Mouse (Mus musculus): ENCODE results near the gene H2afy. TPM values are rescaled to one million over a fixed set of nuclear protein-coding genes. Genes with fewer than 3 reads are reported as not detected.
A peak's percentile ranks its signal among the peaks of the same experiment; 100 is the strongest.

H2afy gene
- polyA plus RNA-seq, 1 experiment: 240 TPM

DNA sequence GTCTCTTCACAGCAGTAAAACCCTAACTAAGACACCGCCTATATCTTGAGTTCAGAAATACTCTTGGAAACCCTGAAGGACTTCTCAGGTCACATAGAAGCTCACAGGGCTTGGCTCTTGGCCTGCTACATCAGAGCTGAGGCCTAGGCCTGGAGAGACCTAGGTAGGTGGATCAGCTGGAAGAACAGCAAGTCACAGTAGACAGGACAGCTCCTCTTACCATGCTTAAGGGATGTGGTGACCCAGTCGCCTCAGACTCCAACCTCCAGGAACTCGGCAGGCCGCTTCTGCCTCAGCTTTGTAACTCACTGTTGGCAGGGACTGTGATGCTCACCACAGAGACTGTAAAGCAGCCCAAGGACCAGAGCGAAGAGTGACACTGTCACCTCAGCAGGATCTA lies 13.1 kb downstream of the H2afy start:
- no peaks in the 10 kb centered on the region for H3K9me3 ChIP-seq (replicated peaks; ENCODE audit: control insufficient read depth, insufficient read depth, low read length, poor library complexity, severe bottlenecking)
- H3K4me1 ChIP-seq (ENCODE audit: control insufficient read depth, insufficient read depth, low read length): peaks cover under 1% of the 10 kb centered on the region
- TF ChIP-seq EP300 (IDR thresholded peaks at IDR 0.05; ENCODE audit: insufficient read depth, low read depth, low read length) (no peak), POLR2A (IDR thresholded peaks at IDR 0.05; ENCODE audit: insufficient read depth, low read length) (no peak), CTCF (IDR thresholded peaks at IDR 0.05; ENCODE audit: low read depth, low read length) (no peak)
- H3K4me3 ChIP-seq (ENCODE audit: low read depth, low read length): no peak overlapping the region
- no peaks in the 10 kb centered on the region for H3K27me3 ChIP-seq (ENCODE audit: control insufficient read depth, insufficient read depth, low read length, poor library complexity, severe bottlenecking)
- H3K27ac ChIP-seq (ENCODE audit: insufficient read depth, low read length): no peak overlapping the region
- no peak overlapping the region for H3K9ac ChIP-seq (ENCODE audit: low read depth, poor library complexity, severe bottlenecking)
- peaks cover 22% of the 10 kb centered on the region for H3K36me3 ChIP-seq (ENCODE audit: control insufficient read depth, insufficient read depth, low read length, poor library complexity, severe bottlenecking)

DNA sequence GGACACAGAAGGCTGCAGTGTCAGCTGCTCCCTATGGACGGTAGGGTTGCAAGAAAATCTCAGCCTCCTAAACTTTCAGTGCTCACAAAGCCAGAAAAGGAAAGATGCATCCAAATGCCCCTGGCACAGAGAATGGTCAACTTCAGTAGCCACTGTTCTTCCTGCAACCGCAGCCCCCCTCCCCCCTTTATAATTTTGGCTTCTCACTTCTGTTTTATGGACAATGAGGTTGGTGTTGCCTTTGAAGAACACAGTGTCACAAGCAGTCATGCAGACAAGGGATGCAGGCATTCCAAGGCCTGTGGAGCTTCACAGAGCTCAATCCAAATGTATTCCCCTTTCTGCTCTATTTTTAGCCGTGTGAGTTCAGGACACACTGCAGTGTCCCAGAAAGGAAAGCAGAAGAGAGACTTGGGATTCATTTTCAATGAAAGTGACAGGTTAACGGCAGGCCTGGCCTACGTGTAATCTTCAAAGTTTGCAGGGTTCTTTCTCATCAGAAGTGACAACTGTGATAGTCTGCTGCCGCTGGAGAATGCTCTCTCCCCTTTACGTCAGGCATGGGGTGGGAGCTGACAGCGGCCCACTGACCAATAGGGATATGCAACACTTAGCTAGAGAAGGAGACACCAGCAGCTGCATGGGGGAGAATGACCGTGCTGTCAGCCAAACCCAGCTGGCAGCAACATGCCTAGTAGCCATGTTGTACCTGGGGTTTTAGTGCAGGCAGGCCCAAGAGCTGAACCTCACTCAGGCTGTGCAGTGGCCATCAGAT lies 18.0 kb downstream of the H2afy start:
- Histone ChIP-seq H3K4me3 (ENCODE audit: low read depth, low read length) (no peak overlapping the region), H3K36me3 (ENCODE audit: control insufficient read depth, insufficient read depth, low read length, poor library complexity, severe bottlenecking) (peaks cover 3% of the 10 kb centered on the region; the same call in 1 of the 2 replicates), H3K9ac (ENCODE audit: low read depth, poor library complexity, severe bottlenecking) (no peak overlapping the region), H3K9me3 (replicated peaks; ENCODE audit: control insufficient read depth, insufficient read depth, low read length, poor library complexity, severe bottlenecking) (no peaks in the 10 kb centered on the region), H3K27ac (ENCODE audit: insufficient read depth, low read length) (no peak overlapping the region), H3K27me3 (ENCODE audit: control insufficient read depth, insufficient read depth, low read length, poor library complexity, severe bottlenecking) (no peaks in the 10 kb centered on the region), H3K4me1 (ENCODE audit: control insufficient read depth, insufficient read depth, low read length) (peaks cover 8% of the 10 kb centered on the region)
- TF ChIP-seq EP300 (IDR thresholded peaks at IDR 0.05; ENCODE audit: insufficient read depth, low read depth, low read length): no peak
- TF ChIP-seq POLR2A (IDR thresholded peaks at IDR 0.05; ENCODE audit: insufficient read depth, low read length): no peak
- no peak for TF ChIP-seq CTCF (IDR thresholded peaks at IDR 0.05; ENCODE audit: low read depth, low read length)

DNA sequence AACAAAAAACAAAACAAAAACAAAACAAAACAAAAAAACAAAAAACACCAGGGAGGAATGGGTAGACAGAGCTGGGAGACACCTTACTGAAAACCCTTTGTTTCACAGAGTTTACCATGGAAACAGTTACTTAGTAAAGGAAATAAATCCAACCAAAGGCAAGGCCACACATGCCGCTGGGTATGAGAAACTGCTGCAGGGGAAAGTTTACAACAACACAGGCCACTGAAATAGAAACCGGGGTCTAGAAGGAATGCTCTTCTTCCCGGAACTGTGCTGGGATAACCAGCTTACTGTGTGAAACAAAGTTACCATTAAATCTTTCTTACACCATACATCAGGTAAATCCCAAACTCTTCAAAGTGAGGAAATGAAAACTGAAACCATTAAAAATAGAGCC lies 20.3 kb downstream of the H2afy start:
- Histone ChIP-seq H3K27ac (ENCODE audit: insufficient read depth, low read length) (peak overlapping the region; percentile 44), H3K4me1 (ENCODE audit: control insufficient read depth, insufficient read depth, low read length) (peaks cover 12% of the 10 kb centered on the region), H3K9me3 (replicated peaks; ENCODE audit: control insufficient read depth, insufficient read depth, low read length, poor library complexity, severe bottlenecking) (no peaks in the 10 kb centered on the region), H3K4me3 (ENCODE audit: low read depth, low read length) (no peak overlapping the region), H3K9ac (ENCODE audit: low read depth, poor library complexity, severe bottlenecking) (no peak overlapping the region), H3K36me3 (ENCODE audit: control insufficient read depth, insufficient read depth, low read length, poor library complexity, severe bottlenecking) (0 out of 2 replicates have a peak, but pooled peaks cover 3% of the 10 kb centered on the region), H3K27me3 (ENCODE audit: control insufficient read depth, insufficient read depth, low read length, poor library complexity, severe bottlenecking) (no peaks in the 10 kb centered on the region)
- TF ChIP-seq EP300 (IDR thresholded peaks at IDR 0.05; ENCODE audit: insufficient read depth, low read depth, low read length): no peak
- no peak for TF ChIP-seq CTCF (IDR thresholded peaks at IDR 0.05; ENCODE audit: low read depth, low read length)
- TF ChIP-seq POLR2A (IDR thresholded peaks at IDR 0.05; ENCODE audit: insufficient read depth, low read length): no peak

DNA sequence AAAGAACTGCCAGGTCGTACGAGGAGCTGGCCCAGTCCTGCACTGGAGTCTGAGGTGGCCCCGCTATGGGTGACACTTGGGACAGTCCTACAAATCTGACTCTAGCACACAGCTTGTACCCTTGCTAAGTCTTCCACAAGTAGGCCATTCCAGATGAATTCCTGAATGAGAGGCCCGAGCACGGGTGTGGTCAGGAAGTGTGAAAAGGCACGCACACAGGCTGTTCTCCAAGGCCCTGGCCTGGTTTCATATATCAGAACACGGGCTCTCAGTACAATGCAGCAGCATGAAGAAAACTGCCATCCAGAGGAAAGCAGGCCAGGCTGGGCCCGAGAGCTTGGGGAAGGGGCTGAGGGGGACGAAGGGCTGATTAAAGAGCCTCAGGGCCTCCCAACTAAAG lies 20.8 kb downstream of the H2afy start:
- H3K36me3 ChIP-seq (ENCODE audit: control insufficient read depth, insufficient read depth, low read length, poor library complexity, severe bottlenecking): 0 out of 2 replicates have a peak, but pooled peaks cover 3% of the 10 kb centered on the region
- H3K9ac ChIP-seq (ENCODE audit: low read depth, poor library complexity, severe bottlenecking): no peak overlapping the region
- H3K4me1 ChIP-seq (ENCODE audit: control insufficient read depth, insufficient read depth, low read length): peaks cover 15% of the 10 kb centered on the region

DNA sequence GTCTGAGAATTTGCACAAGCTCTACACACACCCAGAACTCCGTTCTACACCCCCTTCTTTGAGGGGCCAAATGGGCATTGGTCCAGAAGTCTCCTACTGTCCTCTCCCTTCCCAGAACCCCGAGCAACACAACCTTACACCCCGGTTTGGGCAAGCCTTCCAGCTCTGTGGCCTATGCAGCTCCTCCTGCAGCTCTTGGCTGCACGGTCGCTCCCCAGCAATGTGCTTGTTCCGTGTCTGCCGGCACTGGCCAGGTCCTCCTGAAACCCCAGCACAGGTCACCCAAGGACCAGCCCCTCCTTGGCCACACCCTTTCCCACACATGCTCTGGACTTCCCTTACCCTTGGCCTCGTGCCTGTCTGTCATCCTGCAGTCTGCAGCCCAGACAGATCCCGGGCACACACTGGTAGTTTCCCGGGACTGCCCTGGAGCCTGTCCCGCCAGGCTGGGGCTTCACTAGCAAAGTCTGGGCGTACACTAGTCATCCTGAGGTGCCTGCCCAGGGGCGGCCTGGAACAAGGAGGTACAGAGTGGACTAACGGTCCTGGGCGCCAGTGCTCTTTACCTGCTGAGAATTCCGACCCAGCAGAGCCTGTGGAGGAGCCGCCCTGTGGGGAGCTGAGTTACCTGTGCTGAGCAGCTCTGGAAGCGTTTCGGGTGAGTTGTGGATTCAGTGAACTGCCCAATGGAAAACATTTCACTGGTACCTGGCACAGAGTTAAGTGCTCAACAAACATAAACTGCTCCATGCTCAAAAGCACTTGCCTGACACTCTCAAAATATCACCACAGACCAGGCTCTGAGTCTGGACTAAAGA lies 22.5 kb downstream of the H2afy start:
- H3K9ac ChIP-seq (ENCODE audit: low read depth, poor library complexity, severe bottlenecking): no peak overlapping the region; the same call in 1 of the 2 replicates
- H3K27ac ChIP-seq (ENCODE audit: insufficient read depth, low read length): no peak overlapping the region
- TF ChIP-seq POLR2A (IDR thresholded peaks at IDR 0.05; ENCODE audit: insufficient read depth, low read length) (no peak), EP300 (IDR thresholded peaks at IDR 0.05; ENCODE audit: insufficient read depth, low read depth, low read length) (no peak), CTCF (IDR thresholded peaks at IDR 0.05; ENCODE audit: low read depth, low read length) (no peak)
- no peaks in the 10 kb centered on the region for H3K9me3 ChIP-seq (replicated peaks; ENCODE audit: control insufficient read depth, insufficient read depth, low read length, poor library complexity, severe bottlenecking)
- peak overlapping the region; percentile 3 for H3K4me3 ChIP-seq (ENCODE audit: low read depth, low read length)
- H3K4me1 ChIP-seq (ENCODE audit: control insufficient read depth, insufficient read depth, low read length): peaks cover 27% of the 10 kb centered on the region
- H3K27me3 ChIP-seq (ENCODE audit: control insufficient read depth, insufficient read depth, low read length, poor library complexity, severe bottlenecking): no peaks in the 10 kb centered on the region
- no peaks in the 10 kb centered on the region for H3K36me3 ChIP-seq (ENCODE audit: control insufficient read depth, insufficient read depth, low read length, poor library complexity, severe bottlenecking)

More for the DNA sequence above, 20.8 kb downstream of the H2afy start:
- Histone ChIP-seq H3K27me3 (ENCODE audit: control insufficient read depth, insufficient read depth, low read length, poor library complexity, severe bottlenecking) (no peaks in the 10 kb centered on the region), H3K4me3 (ENCODE audit: low read depth, low read length) (no peak overlapping the region), H3K9me3 (replicated peaks; ENCODE audit: control insufficient read depth, insufficient read depth, low read length, poor library complexity, severe bottlenecking) (no peaks in the 10 kb centered on the region), H3K27ac (ENCODE audit: insufficient read depth, low read length) (peak overlapping the region; percentile 55; the same call in 1 of the 2 replicates)
- TF ChIP-seq POLR2A (IDR thresholded peaks at IDR 0.05; ENCODE audit: insufficient read depth, low read length) (no peak), EP300 (IDR thresholded peaks at IDR 0.05; ENCODE audit: insufficient read depth, low read depth, low read length) (no peak), CTCF (IDR thresholded peaks at IDR 0.05; ENCODE audit: low read depth, low read length) (no peak)
